Mouse (Mus musculus) effector memory CD4-positive, alpha-beta T cell, adult 7 months (primary cell): ENCODE measurements around the gene Gm6592. TPM values are rescaled to one million over a fixed set of nuclear protein-coding genes. Genes with fewer than 3 reads are reported as not detected.

Experiments used
- polyA plus RNA-seq: library from polyadenylated mRNA; unstranded; fragments of 100-300 nt; shearing (Covaris generic); gene quantifications from one replicate; pipeline ENCODE4 v1.2.1, GENCODE M21; 2017

Gene Gm6592
- polyA plus RNA-seq, result not detected

DNA sequence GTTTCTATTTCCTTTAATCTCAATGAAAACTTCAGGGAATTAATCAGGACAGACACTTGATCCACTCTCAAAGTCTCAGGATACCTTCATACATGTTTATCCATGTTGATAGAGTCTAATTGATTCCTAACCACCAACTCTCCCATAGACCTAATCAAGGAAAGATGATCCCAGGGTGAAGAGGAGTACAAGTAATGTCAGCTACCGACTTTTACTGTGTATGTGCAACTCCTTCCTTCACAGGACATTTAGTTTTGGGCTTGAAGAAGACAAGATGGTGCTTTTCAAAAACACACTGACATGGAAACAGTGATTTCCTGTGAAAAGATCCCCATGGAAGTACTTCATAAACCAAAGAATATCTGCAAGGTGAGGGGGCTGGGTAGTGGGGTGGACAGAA is at the start of gene Gm6592:
Gene Gm6592 (plus strand): TSS at position 301 of the 400 bp plus-strand sequence.

DNA sequence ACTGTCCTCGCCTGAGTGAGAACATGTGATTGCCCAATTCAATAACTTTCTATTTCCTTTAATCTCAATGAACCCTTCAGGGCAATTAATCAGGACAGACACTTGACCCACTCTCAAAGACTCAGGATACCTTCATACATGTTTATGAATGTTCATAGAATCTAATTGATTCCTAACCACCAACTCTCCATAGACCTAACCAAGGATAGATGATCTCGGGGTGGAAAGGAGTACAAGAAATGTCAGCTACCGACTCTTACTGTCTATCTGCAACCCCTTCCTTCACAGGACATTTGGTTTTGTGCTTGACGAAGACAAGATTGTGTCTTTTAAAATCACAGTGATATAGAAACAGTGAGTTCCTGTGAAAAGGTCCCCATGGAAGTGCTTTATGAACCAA is 40.4 kb upstream of the Gm6592 start, which contains the start of gene Ssxb5:
Gene Ssxb5 (plus strand): TSS at position 301 of the 400 bp plus-strand sequence.

DNA sequence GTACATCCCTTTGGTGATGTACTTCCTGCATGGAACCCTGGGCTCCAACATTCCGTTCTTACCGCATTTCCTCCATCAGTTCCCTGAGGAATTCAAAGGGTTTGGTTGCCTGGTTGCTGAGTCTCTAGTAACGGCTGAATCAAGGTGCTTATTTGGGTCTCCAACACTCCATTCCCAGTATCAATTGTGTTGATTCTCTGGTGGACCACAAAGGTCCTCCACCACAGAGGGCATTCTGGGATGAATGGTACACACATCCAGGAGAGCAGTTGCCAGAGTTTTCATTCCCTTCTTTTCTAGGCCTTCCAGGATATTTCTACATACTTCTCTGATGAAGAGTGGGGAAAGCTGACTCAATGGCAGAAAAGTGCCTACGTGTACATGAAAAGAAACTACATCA is 30.2 kb downstream of the Gm6592 start, which contains the start of gene Gm5751:
Gene Gm5751 (plus strand): TSS at position 301 of the 400 bp plus-strand sequence.

DNA sequence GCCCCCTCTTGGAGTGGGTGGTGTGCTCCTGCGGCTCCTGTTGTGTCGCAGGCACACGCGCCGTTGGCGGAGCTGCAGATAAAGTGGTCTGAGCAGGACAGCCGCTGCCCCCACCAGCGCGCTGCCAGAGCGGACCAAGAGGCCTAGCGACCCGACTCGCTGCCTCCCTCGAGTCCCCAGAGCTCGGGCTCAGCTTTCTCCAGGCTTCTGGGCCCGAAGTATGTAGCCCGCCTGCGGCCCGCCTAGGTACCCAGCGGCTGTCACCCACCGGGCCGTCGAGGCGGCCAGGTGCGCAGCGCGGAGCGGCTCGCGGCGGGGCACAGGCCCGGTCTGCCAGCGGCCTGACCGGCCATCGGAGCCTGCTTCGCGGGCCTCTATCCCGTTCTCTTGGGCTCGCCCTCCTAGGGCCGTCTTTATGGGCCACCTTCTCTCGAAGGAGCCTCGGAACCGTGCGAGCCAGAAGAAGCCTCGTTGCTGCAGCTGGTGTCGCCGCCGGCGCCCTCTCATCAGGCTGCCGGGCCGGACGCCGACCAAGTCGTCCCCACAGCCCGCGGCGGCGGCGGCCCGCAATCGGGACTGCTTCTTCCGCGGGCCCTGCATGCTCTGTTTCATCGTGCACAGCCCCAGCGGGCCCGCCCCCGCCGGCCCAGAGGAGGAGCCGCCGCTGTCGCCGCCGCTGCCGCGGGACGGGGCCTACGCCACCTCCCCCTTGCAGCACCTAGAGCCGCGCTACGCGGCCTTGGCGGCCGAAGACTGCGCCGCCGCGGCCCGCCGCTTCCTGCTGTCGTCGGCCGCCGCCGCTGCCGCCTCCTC is 48.8 kb downstream of the Gm6592 start, which contains the start of gene B630019K06Rik:
Gene B630019K06Rik (plus strand): TSS at position 40 of the 813 bp plus-strand sequence.

Other genes starting within 250 kb of the Gm6592 start
- gene Ssxb8, start 153.2 kb upstream of the Gm6592 start, polyA plus RNA-seq, result not detected
- not detected for gene Ssx9, start 95.6 kb upstream of the Gm6592 start, polyA plus RNA-seq
- not detected for gene Ssxb5, start 40.3 kb upstream of the Gm6592 start, polyA plus RNA-seq
- gene Gm5751, start 30.3 kb downstream of the Gm6592 start, polyA plus RNA-seq, result 0.93 TPM
- 2.5 TPM for gene B630019K06Rik, start 48.4 kb downstream of the Gm6592 start, polyA plus RNA-seq
- gene Fthl17b, start 119.0 kb downstream of the Gm6592 start, polyA plus RNA-seq, result not detected
- gene Fthl17c, start 132.6 kb downstream of the Gm6592 start, polyA plus RNA-seq, result not detected
- not detected for gene Fthl17d, start 142.8 kb downstream of the Gm6592 start, polyA plus RNA-seq
- gene Fthl17e, start 189.5 kb downstream of the Gm6592 start, polyA plus RNA-seq, result not detected
- not detected for gene Fthl17f, start 219.0 kb downstream of the Gm6592 start, polyA plus RNA-seq